In the genomic region with DNA sequence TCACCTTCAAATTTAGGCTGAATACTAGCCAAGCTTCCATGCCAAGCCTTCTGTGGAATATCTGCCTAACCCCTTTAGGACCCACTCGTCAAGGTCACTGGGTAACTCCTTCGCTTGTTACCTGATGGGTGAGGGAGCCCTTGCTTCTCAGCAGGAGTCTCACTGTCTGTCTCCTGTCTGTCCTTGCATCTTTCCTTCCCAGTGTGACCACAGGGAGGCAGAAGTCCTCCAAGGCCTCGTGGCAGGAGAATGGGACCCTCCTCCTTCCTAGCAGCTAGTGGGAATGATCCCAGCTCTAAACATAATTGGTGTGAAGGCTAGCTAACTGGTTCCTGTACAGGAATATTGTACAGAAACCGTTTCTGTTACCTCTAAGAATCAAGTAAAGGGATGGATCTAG, we compare ENCODE assay signal across 23 mouse cellular contexts. TPM values are rescaled to one million over a fixed set of nuclear protein-coding genes. Genes with fewer than 3 reads are reported as not detected.
DNase-seq lines count a peak whose midpoint lies in the region; ATAC-seq and TF ChIP-seq lines count a peak whose summit lies in the region.
"Had no signal": no experiment of that assay in that cellular context is flagged by ENCODE, and none has a peak within 500 bp of the region (broad histone marks: within the 10 kb centered on the region; RNA-seq: fewer than 3 reads in every experiment).

No protein-coding gene starts in this region.

- H3K9me3 ChIP-seq in midbrain, postnatal 0 days (ENCODE audit: low read length) = no peaks in the 10 kb centered on the region
- H3K9me3 ChIP-seq in midbrain, embryonic 13.5 days = no peaks in the 10 kb centered on the region
- H3K9me3 ChIP-seq: embryonic facial prominence, embryonic 10.5 days; forebrain, embryonic 12.5 days; liver, embryonic 13.5 days; neural tube, embryonic 12.5 days had no signal

- H3K36me3 ChIP-seq in liver, adult 2 months (ENCODE audit: control insufficient read depth, insufficient read depth, low read length) = peaks cover 49% of the 10 kb centered on the region
- H3K36me3 ChIP-seq in midbrain, postnatal 0 days (ENCODE audit: insufficient read depth, low read length) = no peaks in the 10 kb centered on the region
- H3K36me3 ChIP-seq in midbrain, embryonic 13.5 days = no peaks in the 10 kb centered on the region
- H3K36me3 ChIP-seq: forebrain, embryonic 12.5 days had no signal

- 0 out of 2 replicates have a peak overlapping the region, but pooled peaks have one; percentile 17 for H3K27ac ChIP-seq in liver, adult 2 months (replicated peaks; ENCODE audit: insufficient read depth, low read depth, low read length)
- no peak overlapping the region for H3K27ac ChIP-seq in midbrain, postnatal 0 days (ENCODE audit: low read depth, low read length)
- no peak overlapping the region for H3K27ac ChIP-seq in midbrain, embryonic 13.5 days
- H3K27ac ChIP-seq: embryonic facial prominence, embryonic 10.5 days; forebrain, embryonic 12.5 days; liver, embryonic 13.5 days; neural tube, embryonic 12.5 days had no signal

- H3K4me3 ChIP-seq in liver, adult 2 months (ENCODE audit: insufficient read depth, low read depth, low read length) = no peak overlapping the region
- no peak overlapping the region for H3K4me3 ChIP-seq in midbrain, postnatal 0 days (ENCODE audit: low read depth, low read length)
- H3K4me3 ChIP-seq in midbrain, embryonic 13.5 days (replicated peaks) = no peak overlapping the region
- H3K4me3 ChIP-seq: embryonic facial prominence, embryonic 10.5 days; forebrain, embryonic 12.5 days; liver, embryonic 13.5 days; neural tube, embryonic 12.5 days had no signal

- peaks cover 28% of the 10 kb centered on the region for H3K4me1 ChIP-seq in liver, adult 2 months (ENCODE audit: control insufficient read depth, insufficient read depth, low read length)
- no peaks in the 10 kb centered on the region for H3K4me1 ChIP-seq in midbrain, postnatal 0 days (ENCODE audit: insufficient read depth, low read length)
- H3K4me1 ChIP-seq in midbrain, embryonic 13.5 days (replicated peaks) = no peaks in the 10 kb centered on the region
- H3K4me1 ChIP-seq: embryonic facial prominence, embryonic 10.5 days; forebrain, embryonic 12.5 days; neural tube, embryonic 12.5 days had no signal

- TF ChIP-seq POLR2A in liver, adult 2 months (IDR thresholded peaks at IDR 0.05; ENCODE audit: extremely low read depth, insufficient read depth, low read length) = no peak

- ATAC-seq in midbrain, postnatal 0 days (ENCODE audit: low FRiP score) = no peak
- no peak for ATAC-seq in midbrain, embryonic 13.5 days
- ATAC-seq: hindbrain, embryonic 16.5 days had no signal

- DNase-seq in embryo, embryonic 10 days (ENCODE audit: low spot score) = peak; percentile 45
- DNase-seq in embryo, embryonic 9.5 days (ENCODE audit: extremely low spot score) = no peak
- no peak for DNase-seq in liver, adult 2 months (ENCODE audit: extremely low read depth, low read depth, low spot score)
- no peak for DNase-seq in liver
- no peak for DNase-seq in midbrain, postnatal 0 days (ENCODE audit: low spot score)
- no peak for DNase-seq in MN1 (ENCODE audit: low spot score)
- no peak for DNase-seq in adrenal gland, adult 18-20 months (ENCODE audit: low spot score in 2 of 2)
- DNase-seq: adrenal gland, adult 8-10 months; cerebellum, adult 11-12 months; cerebellum, postnatal 14 days; heart, adult 18-20 months; heart, postnatal 4 days; kidney, adult 9 months; kidney, postnatal 36 days; left cerebral cortex, postnatal 4 days; liver, embryonic 13.5 days; right cerebral cortex, postnatal 4 days had no signal

- H3K4me2 ChIP-seq in midbrain, postnatal 0 days (ENCODE audit: low read depth, low read length, poor library complexity, severe bottlenecking) = no peak overlapping the region
- no peak overlapping the region for H3K4me2 ChIP-seq in midbrain, embryonic 13.5 days (replicated peaks)
- H3K4me2 ChIP-seq: forebrain, embryonic 12.5 days; liver, embryonic 13.5 days; midbrain, embryonic 11.5 days; neural tube, embryonic 12.5 days had no signal

- 86% methylated on average over 4 of the region's 4 CpGs for WGBS in liver, adult 2 months
- 66% methylated on average over 4 of the region's 4 CpGs for WGBS in midbrain, postnatal 0 days
- 76% methylated on average over 4 of the region's 4 CpGs for WGBS in midbrain, embryonic 13.5 days

- H3K27me3 ChIP-seq in liver, adult 2 months (ENCODE audit: control insufficient read depth, insufficient read depth, low read length) = no peaks in the 10 kb centered on the region
- H3K27me3 ChIP-seq in midbrain, postnatal 0 days (ENCODE audit: insufficient read depth, low read length) = no peaks in the 10 kb centered on the region
- no peaks in the 10 kb centered on the region for H3K27me3 ChIP-seq in midbrain, embryonic 13.5 days
- H3K27me3 ChIP-seq: forebrain, embryonic 12.5 days; liver, embryonic 13.5 days; neural tube, embryonic 12.5 days had no signal

- TF ChIP-seq CTCF in liver, adult 2 months (IDR thresholded peaks at IDR 0.05; ENCODE audit: low read depth, low read length) = peak; percentile 38; the same call in 1 of the 2 replicates
- peak; percentile 38 for TF ChIP-seq CTCF in midbrain, postnatal 0 days (IDR thresholded peaks at IDR 0.05)

- peaks cover 42% of the 10 kb centered on the region for H3K79me2 ChIP-seq in liver, adult 2 months (ENCODE audit: control insufficient read depth, insufficient read depth, low read length)

- no peak overlapping the region for H3K9ac ChIP-seq in liver, adult 2 months (ENCODE audit: low read depth, low read length)
- no peak overlapping the region for H3K9ac ChIP-seq in midbrain, postnatal 0 days (replicated peaks; ENCODE audit: low read length, poor library complexity, severe bottlenecking)
- no peak overlapping the region for H3K9ac ChIP-seq in midbrain, embryonic 13.5 days (replicated peaks)
- H3K9ac ChIP-seq: forebrain, embryonic 12.5 days; liver, embryonic 13.5 days; neural tube, embryonic 12.5 days had no signal

RNA-seq across cellular contexts. Expression of a gene that starts 24.5 kb away (rescaled TPM):
- 85.5 and 109 TPM in 2 replicates for total RNA-seq in liver, adult 2 months (2014; rRNA removed)
- 225 and 231 TPM in 2 replicates for polyA plus RNA-seq in liver, adult 2 months (2012; rRNA removed)
- 24.3 and 31.0 TPM in 2 replicates for total RNA-seq in midbrain, postnatal 0 days (2014; rRNA removed)
- polyA plus RNA-seq in midbrain, postnatal 0 days (2015; fragmentation: Nextera tagmentation; extraction: Ambion mirVana) = 29.8 and 39.2 TPM in 2 replicates
- polyA plus RNA-seq in midbrain, embryonic 13.5 days (2015; fragmentation: Nextera tagmentation; extraction: Ambion mirVana) = 21.3 and 23.9 TPM in 2 replicates
- 100 to 1,000 TPM; 101 to 111 TPM for total RNA-seq in adrenal gland, adult 18-20 months (2021)
